Mouse (Mus musculus) megakaryocyte-erythroid progenitor cell, adult 5-6 weeks (primary cell): ENCODE results near the gene Dhcr24. TPM values are rescaled to one million over a fixed set of nuclear protein-coding genes. Genes with fewer than 3 reads are reported as not detected.

ENCODE experiments used
- ATAC-seq: replicated peaks from 2 replicates; pipeline ENCODE4 v1.8.0; 2016; ENCODE audit warnings: mild to moderate bottlenecking, inconsistent platforms; ENCODE audit not compliant: severe bottlenecking, poor library complexity, low FRiP score, low TSS enrichment
- total RNA-seq, 2 experiments: library from RNA; stranded (forward) in 1 of 2; stranded (reverse) in 1 of 2; fragments of 200-1000, 215-1000 nt in 1 of 2; fragments of >200 nt in 1 of 2; fragmentation: Nextera tagmentation in 1 of 2; gene quantifications; 2 replicates each; pipeline ENCODE4 v1.2.3; 2014 to 2017

The Dhcr24 gene
- total RNA-seq (2014; fragmentation: Nextera tagmentation) (27.7 and 27.8 TPM in 2 replicates), total RNA-seq (2017) (9.4 and 11.2 TPM in 2 replicates)

DNA sequence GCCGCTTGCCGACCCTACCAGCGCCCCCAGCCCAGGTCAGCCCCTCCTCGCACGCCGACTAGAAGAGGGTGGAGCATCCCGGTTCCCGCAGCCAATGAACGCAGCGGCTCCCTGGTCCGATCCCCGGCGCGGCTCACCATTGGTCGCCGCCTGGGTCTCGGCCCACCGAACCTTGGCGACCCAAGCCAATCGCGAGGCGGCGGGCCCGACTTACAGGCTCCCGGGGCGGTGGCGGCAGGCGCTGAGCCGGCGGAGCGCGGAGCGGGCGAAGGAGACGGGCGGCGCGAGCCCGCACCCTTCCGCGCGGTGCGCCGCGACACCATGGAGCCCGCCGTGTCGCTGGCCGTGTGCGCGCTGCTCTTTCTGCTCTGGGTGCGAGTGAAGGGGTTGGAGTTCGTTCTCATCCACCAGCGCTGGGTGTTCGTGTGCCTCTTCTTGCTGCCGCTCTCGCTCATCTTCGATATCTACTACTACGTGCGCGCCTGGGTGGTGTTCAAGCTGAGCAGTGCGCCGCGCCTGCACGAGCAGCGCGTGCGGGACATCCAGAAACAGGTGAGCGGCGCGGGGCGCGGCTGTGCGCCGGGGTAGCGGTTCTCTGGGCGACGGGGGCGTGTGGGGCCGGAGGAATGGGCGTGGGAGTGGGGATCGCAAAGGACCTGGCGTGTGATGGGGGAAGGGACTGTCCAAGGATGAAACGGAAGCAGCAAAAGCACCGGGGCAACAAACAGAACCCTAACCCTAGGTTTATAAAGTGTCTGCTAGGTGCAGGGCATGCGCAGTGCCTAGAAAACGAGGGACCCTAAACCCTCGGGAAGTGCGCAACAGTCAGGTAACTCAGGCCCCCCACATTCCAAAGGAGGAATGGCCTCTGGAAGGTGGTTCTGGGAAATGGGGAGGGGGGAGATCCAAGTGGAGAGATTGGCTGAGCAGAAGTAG, at the start of gene Dhcr24:
Gene Dhcr24 (plus strand): TSS at position 193 of the 936 bp plus-strand sequence.
- peak; percentile 95 for ATAC-seq

- no peak for ATAC-seq
These were observed 46.2 kb upstream of the Dhcr24 start for GRCm38 (mm10) chr4:106514606-106515005.

- no peak for ATAC-seq
These were observed 38.3 kb upstream of the Dhcr24 start for GRCm38 (mm10) chr4:106522547-106522946.

GRCm38 (mm10) chr4:106524131-106524530, 36.7 kb upstream of the Dhcr24 start:
- no peak for ATAC-seq

DNA sequence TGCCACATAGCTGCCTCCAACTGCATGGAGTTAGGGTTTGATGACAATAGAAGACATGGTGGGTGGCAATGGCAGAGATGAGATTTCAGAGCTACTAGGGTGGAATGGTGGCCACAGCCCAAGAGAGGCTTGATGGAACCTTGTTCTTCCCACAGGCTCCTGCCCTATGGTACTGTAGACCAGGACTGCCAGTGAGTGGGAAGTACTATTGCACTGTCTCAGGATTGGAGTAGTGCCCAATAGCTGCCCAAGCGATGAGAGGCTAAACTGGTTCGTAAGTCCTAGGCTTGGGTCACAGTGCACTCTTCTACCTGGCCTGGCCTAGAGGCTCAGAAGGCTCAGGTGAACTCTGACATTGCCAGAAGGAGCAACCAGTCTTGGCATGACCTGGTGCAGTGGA, 35.8 kb upstream of the Dhcr24 start:
- ATAC-seq: no peak

DNA sequence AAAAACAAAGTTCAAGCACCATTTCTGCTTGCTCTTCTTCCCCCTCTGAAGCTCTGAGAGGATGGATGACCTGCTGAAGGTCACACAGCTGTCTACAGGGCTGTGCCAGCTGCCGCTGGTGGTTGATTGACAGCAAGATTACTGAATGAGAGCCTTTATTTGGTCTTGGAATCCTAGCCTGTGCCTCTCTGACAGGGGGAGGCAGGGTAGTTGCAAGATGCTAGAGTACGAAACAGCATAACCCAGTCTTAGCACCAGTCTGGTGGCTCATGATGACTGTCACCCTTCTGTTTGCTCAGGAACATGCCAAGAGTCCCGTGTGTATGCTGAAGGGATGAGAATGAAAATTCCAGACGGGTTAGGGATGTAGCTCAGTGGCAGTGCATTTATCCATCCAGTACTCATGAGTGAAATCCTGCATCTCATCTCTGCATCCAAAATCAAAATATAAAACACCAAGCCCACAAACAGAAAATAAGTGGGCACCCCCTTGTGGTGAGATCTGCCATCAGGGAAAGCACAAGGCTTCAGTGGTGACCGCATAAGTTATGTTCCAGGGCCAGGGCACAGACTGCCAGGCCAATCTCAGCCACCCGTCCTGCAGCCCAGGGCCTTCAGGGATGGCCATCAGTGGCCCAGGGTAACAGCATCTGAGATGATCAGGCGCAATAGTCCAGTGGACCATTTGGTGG, 32.8 kb upstream of the Dhcr24 start:
- no peak for ATAC-seq

- peak; percentile 93 for ATAC-seq
These were observed 31.3 kb upstream of the Dhcr24 start for GRCm38 (mm10) chr4:106529375-106530112.

DNA sequence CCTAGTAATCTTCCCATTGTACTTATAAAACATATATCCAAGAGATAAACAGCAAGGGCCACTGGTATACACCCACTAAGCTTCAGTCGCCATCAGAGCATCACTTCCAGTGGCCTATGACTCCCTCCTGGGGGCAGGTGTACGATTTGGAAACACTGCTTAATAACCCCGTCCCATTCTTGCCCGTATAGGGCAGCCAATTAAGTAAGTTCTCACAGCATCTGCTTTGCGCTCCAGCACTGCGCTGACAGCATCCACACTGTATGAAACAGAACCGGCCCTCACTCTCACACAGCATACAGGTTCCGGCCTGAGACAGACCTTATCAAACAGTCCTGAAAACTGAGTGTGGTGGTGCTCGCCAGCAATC, 30.7 kb upstream of the Dhcr24 start:
- ATAC-seq: no peak

DNA sequence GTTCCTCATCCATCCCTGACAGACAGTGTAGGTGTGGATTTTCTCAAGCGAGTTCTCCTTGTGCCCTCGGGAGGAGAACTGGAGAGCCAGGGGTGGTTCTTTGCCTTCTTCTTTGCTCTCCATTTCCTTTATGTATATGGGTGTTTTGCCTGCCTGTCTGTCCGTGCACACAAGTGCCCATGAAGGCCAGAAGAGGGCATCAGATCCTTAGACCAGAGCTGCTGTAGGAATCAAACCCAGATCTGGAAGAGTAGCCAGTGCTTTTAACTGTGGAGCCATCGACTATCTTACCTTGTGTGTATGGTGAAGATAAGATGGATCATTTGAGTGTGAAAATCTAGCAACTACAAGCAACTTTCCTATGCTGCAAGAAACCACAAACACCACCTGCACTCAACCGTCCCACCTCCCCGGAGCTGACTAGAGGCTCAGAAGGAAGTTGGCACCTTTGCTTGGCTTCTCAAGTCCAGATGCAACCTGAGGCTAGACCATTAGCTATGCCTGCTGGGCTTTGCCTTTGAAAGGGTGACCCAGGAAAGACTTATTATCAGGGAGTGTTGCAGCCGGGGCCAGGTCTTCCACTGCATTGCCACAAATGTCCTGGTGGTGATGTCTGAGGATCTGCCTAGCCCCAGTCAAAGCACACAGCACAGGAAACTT, 27.3 kb upstream of the Dhcr24 start:
- ATAC-seq: no peak

- ATAC-seq: no peak
These were observed 26.6 kb upstream of the Dhcr24 start for GRCm38 (mm10) chr4:106534256-106534655.

DNA sequence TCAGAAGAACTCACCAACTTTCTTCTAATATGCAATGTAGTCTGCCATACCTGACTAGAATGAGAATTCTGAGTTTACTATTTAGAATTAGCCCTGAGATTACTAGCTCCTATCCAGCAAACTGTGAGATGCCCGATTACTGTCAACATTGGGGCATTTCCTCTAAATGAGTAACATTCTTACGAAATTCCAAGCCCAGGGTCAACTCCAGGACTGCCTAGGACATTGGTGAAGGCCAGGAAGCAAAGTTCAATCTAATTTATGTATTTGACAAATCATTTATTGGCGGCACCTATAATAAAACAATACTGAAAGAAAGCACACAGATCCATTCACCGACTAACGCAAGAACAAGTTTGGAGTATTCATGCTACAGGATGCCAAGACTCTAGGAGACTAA, 21.1 kb upstream of the Dhcr24 start:
- no peak for ATAC-seq

DNA sequence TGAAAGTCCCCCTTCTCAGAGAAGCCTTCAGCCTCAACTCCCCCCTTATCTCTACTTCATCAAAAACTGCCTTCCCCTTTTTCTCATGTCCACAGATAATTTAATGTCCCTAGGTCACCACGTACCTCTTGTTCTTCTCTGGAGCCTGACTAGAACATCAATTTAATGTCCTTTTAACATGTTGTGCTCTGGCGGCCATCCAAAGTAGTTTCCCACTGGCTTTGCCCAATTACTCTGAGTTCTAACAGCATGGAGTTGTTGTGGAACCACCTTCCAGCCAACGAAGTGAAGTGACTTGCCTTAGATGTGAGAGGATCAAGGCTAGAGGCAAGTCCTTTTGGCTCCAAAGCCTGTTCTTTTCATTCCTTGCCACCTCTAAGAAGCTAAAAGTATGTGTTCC, 19.3 kb upstream of the Dhcr24 start:
- no peak for ATAC-seq

GRCm38 (mm10) chr4:106542211-106542610, 18.6 kb upstream of the Dhcr24 start:
- ATAC-seq: no peak

DNA sequence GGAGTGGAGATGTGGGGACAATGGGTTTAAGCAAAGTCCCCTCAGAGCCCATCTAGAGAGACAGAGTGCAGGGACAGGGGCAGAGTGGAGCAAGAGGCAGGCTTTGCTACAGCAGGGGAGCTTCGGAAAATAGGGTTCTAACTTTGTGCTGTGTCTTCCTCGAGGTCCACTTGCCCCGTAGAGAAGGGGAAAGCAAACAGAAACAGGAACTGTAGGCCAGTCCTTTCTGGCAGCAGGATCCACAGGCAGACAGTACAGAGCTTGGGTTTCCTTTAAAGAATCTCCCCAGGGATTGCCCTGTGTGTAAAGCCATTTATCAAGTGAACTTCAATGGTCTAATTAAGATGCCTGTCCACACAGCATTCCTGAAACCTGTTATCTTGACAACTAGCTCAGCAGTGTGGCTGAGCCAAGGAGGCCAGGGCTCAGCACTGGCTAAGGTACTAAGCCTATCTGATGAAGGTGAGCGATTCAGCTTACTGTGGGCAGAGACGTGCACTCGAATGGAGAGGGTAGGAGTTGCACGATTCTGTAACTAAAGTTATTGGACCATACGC, 14.9 kb upstream of the Dhcr24 start:
- ATAC-seq: no peak

GRCm38 (mm10) chr4:106546896-106547295, 13.9 kb upstream of the Dhcr24 start:
- no peak for ATAC-seq

- ATAC-seq: no peak
These were observed 12.7 kb upstream of the Dhcr24 start for GRCm38 (mm10) chr4:106548113-106548512.

GRCm38 (mm10) chr4:106550516-106551166, 10.2 kb upstream of the Dhcr24 start:
- no peak for ATAC-seq

GRCm38 (mm10) chr4:106557262-106557661, 3.6 kb upstream of the Dhcr24 start:
- ATAC-seq: no peak

- ATAC-seq: no peak
These were observed 2.9 kb upstream of the Dhcr24 start for GRCm38 (mm10) chr4:106557978-106558377.
